Mouse (Mus musculus) liver, embryonic 11.5 days (tissue): ENCODE data around the gene Pgpep1. TPM values are rescaled to one million over a fixed set of nuclear protein-coding genes. Genes with fewer than 3 reads are reported as not detected.

Source experiments
- ATAC-seq: fragments of 200-750 bp; cut with Nextera tagmentation; replicated peaks from 2 replicates; pipeline ENCODE4 v1.8.0; 2017; ENCODE audit warnings: moderate number of reproducible peaks, mild to moderate bottlenecking, moderate TSS enrichment, moderate library complexity; ENCODE audit not compliant: low FRiP score
- DNase-seq: peaks from one replicate; pipeline ENCODE4 v3.0.0-alpha.2; 2017; ENCODE audit warnings: low spot score
- H3K27ac ChIP-seq: fragments of 300-500 bp; sonication (generic); 2 replicates; pipeline ENCODE4 v1.5.1; 2014; ENCODE audit warnings: mild to moderate bottlenecking, low read depth, low read length, control low read depth
- H3K27me3 ChIP-seq: fragments of 300-500 bp; sonication (generic); replicated peaks from 2 replicates; pipeline ENCODE4 v1.6.1; 2014; ENCODE audit warnings: low read length, mixed read lengths; ENCODE audit not compliant: control insufficient read depth, insufficient read depth
- H3K36me3 ChIP-seq: fragments of 300-500 bp; sonication (generic); 2 replicates; pipeline ENCODE4 v1.6.1; 2014; ENCODE audit warnings: mild to moderate bottlenecking, low read length, moderate library complexity, mixed read lengths; ENCODE audit not compliant: control insufficient read depth, insufficient read depth
- H3K4me1 ChIP-seq: fragments of 300-500 bp; sonication (generic); replicated peaks from 2 replicates; pipeline ENCODE4 v1.6.1; 2014; ENCODE audit warnings: low read length, mixed read lengths; ENCODE audit not compliant: control insufficient read depth, insufficient read depth
- H3K4me2 ChIP-seq: fragments of 300-500 bp; sonication (generic); 2 replicates; pipeline ENCODE4 v1.6.1; 2014; ENCODE audit warnings: mild to moderate bottlenecking, control low read depth, moderate library complexity
- H3K4me3 ChIP-seq: fragments of 300-500 bp; sonication (generic); 2 replicates; pipeline ENCODE4 v1.5.1; 2014; ENCODE audit warnings: low read depth, low read length, control low read depth
- H3K9ac ChIP-seq: fragments of 300-500 bp; sonication (generic); 2 replicates; pipeline ENCODE4 v1.6.1; 2014; ENCODE audit warnings: low read depth, low read length, control low read depth
- H3K9me3 ChIP-seq: fragments of 300-500 bp; sonication (generic); 2 replicates; pipeline ENCODE4 v1.6.1; 2016; ENCODE audit warnings: low read length, inconsistent platforms, mixed read lengths; ENCODE audit not compliant: control insufficient read depth
- WGBS: fragments of 180-500 bp; shearing (Covaris S2); extraction: QIAGEN DNeasy Blood & Tissue Kit; methylation state at CpG from one replicate; pipeline ENCODE4 v1.1.7; 2014; 5-methylcytosine and 5-hydroxymethylcytosine counted together
- polyA plus RNA-seq: library from polyadenylated mRNA; unstranded; fragments of >200 nt; fragmentation: Nextera tagmentation; extraction: Ambion mirVana; gene quantifications from 2 replicates; pipeline ENCODE4 v1.2.1, GENCODE M21; 2014

Pgpep1 gene
- polyA plus RNA-seq, 1 experiment from 2014 or later = 34.6 TPM

- H3K36me3 ChIP-seq = no peaks in the 10 kb centered on the region
- H3K9me3 ChIP-seq = no peaks in the 10 kb centered on the region
- DNase-seq (no peak), ATAC-seq (no peak)
- no peak overlapping the region for H3K4me2 ChIP-seq
- no peaks in the 10 kb centered on the region for H3K27me3 ChIP-seq
- WGBS = 40% methylated on average over 5 of the region's 5 CpGs
- no peak overlapping the region for H3K9ac ChIP-seq
- H3K4me3 ChIP-seq = no peak overlapping the region
- peaks cover 43% of the 10 kb centered on the region for H3K4me1 ChIP-seq
- H3K27ac ChIP-seq = no peak overlapping the region
Measured at GRCm38 (mm10) chr8:70693636-70694035, 33.4 kb upstream of the Pgpep1 start.

GRCm38 (mm10) chr8:70691727-70692231, 31.6 kb upstream of the Pgpep1 start:
- DNase-seq (no peak), ATAC-seq (no peak)
- Histone ChIP-seq H3K9me3 (no peaks in the 10 kb centered on the region), H3K27ac (peak overlapping the region; percentile 45; the same call in 1 of the 2 replicates), H3K36me3 (no peaks in the 10 kb centered on the region), H3K4me1 (peaks cover 29% of the 10 kb centered on the region), H3K4me3 (peak overlapping the region; percentile 34), H3K9ac (peak overlapping the region; percentile 59), H3K27me3 (no peaks in the 10 kb centered on the region), H3K4me2 (peak overlapping the region; percentile 62)
- 6% methylated on average over 20 of the region's 20 CpGs for WGBS

- DNase-seq = no peak
- peak overlapping the region; percentile 45; the same call in 1 of the 2 replicates for H3K27ac ChIP-seq
- H3K9me3 ChIP-seq = no peaks in the 10 kb centered on the region
- peak overlapping the region; percentile 62 for H3K4me2 ChIP-seq
- peak overlapping the region; percentile 59 for H3K9ac ChIP-seq
- no peak for ATAC-seq
- H3K36me3 ChIP-seq = no peaks in the 10 kb centered on the region
- no peaks in the 10 kb centered on the region for H3K27me3 ChIP-seq
- H3K4me1 ChIP-seq = peaks cover 27% of the 10 kb centered on the region
- H3K4me3 ChIP-seq = no peak overlapping the region
- 80% methylated on average over 4 of the region's 4 CpGs for WGBS
Measured at GRCm38 (mm10) chr8:70691230-70691629, 31.0 kb upstream of the Pgpep1 start.

GRCm38 (mm10) chr8:70689892-70690390, 29.8 kb upstream of the Pgpep1 start:
- DNase-seq (no peak), ATAC-seq (no peak)
- Histone ChIP-seq H3K9me3 (no peaks in the 10 kb centered on the region), H3K27me3 (no peaks in the 10 kb centered on the region), H3K4me3 (no peak overlapping the region), H3K4me1 (peaks cover 15% of the 10 kb centered on the region), H3K9ac (0 out of 2 replicates have a peak overlapping the region, but pooled peaks have one; percentile 16), H3K27ac (no peak overlapping the region), H3K4me2 (no peak overlapping the region), H3K36me3 (no peaks in the 10 kb centered on the region)
- 67% methylated on average over 5 of the region's 5 CpGs for WGBS

- H3K9ac ChIP-seq = no peak overlapping the region
- ATAC-seq (no peak), DNase-seq (no peak)
- no peaks in the 10 kb centered on the region for H3K27me3 ChIP-seq
- peaks cover 12% of the 10 kb centered on the region for H3K4me1 ChIP-seq
- H3K4me2 ChIP-seq = no peak overlapping the region
- no peaks in the 10 kb centered on the region for H3K36me3 ChIP-seq
- WGBS = 90% methylated on average over 3 of the region's 3 CpGs
- H3K9me3 ChIP-seq = no peaks in the 10 kb centered on the region
- no peak overlapping the region for H3K27ac ChIP-seq
- no peak overlapping the region for H3K4me3 ChIP-seq
Measured at GRCm38 (mm10) chr8:70688136-70688535, 27.9 kb upstream of the Pgpep1 start.

- no peaks in the 10 kb centered on the region for H3K36me3 ChIP-seq
- no peak for ATAC-seq
- no peak for DNase-seq
- H3K27ac ChIP-seq = no peak overlapping the region
- no peaks in the 10 kb centered on the region for H3K27me3 ChIP-seq
- H3K9me3 ChIP-seq = no peaks in the 10 kb centered on the region
- H3K4me2 ChIP-seq = no peak overlapping the region
- H3K9ac ChIP-seq = no peak overlapping the region
- 80% methylated on average over 8 of the region's 8 CpGs for WGBS
- H3K4me1 ChIP-seq = peaks cover 13% of the 10 kb centered on the region
- H3K4me3 ChIP-seq = no peak overlapping the region
Measured at GRCm38 (mm10) chr8:70687576-70687975, 27.4 kb upstream of the Pgpep1 start.

GRCm38 (mm10) chr8:70684291-70684690, 24.1 kb upstream of the Pgpep1 start:
- no peak overlapping the region for H3K27ac ChIP-seq
- peaks cover 4% of the 10 kb centered on the region for H3K36me3 ChIP-seq
- H3K27me3 ChIP-seq = no peaks in the 10 kb centered on the region
- DNase-seq (no peak), ATAC-seq (no peak)
- H3K4me1 ChIP-seq = peaks cover 11% of the 10 kb centered on the region
- no peak overlapping the region for H3K9ac ChIP-seq
- no peak overlapping the region for H3K4me3 ChIP-seq
- H3K9me3 ChIP-seq = no peaks in the 10 kb centered on the region
- 61% methylated on average over 7 of the region's 7 CpGs for WGBS
- no peak overlapping the region for H3K4me2 ChIP-seq

GRCm38 (mm10) chr8:70682692-70683091, 22.5 kb upstream of the Pgpep1 start:
- WGBS = 53% methylated on average over 3 of the region's 3 CpGs
- Histone ChIP-seq H3K9me3 (no peaks in the 10 kb centered on the region), H3K36me3 (peaks cover 20% of the 10 kb centered on the region), H3K4me2 (no peak overlapping the region), H3K27me3 (no peaks in the 10 kb centered on the region), H3K9ac (no peak overlapping the region), H3K4me3 (no peak overlapping the region), H3K4me1 (peaks cover 16% of the 10 kb centered on the region), H3K27ac (no peak overlapping the region)
- DNase-seq (no peak), ATAC-seq (no peak)

- Histone ChIP-seq H3K9ac (no peak overlapping the region), H3K9me3 (no peaks in the 10 kb centered on the region), H3K27me3 (no peaks in the 10 kb centered on the region), H3K4me2 (peak overlapping the region; percentile 4), H3K4me1 (peaks cover 21% of the 10 kb centered on the region), H3K4me3 (no peak overlapping the region), H3K27ac (no peak overlapping the region), H3K36me3 (peaks cover 22% of the 10 kb centered on the region)
- DNase-seq (no peak), ATAC-seq (no peak)
- WGBS = 11% methylated on average over 19 of the region's 19 CpGs
Measured at GRCm38 (mm10) chr8:70682193-70682592, 22.0 kb upstream of the Pgpep1 start.
